7 mouse cellular contexts compared by ENCODE assay signal in the genomic region with DNA sequence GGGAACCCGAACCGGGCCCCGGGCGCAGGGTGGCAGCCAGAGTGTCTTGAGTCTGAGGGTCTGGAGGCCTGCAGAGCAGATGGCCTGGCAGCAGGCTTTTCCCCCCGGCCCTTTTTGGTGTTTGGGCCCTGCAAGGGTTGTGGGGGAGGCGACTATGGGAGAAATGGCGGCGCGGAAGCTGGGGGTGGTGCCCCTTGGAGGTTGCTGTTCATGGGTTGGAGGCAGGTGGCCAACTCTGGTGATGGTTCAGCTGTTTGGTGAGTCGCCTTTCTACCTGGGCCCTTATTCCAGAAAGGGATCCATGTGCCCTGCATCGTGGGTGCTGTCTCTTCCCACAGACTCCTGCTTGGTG. TPM values are rescaled to one million over a fixed set of nuclear protein-coding genes. Genes with fewer than 3 reads are reported as not detected.
A peak's percentile ranks its signal among the peaks of the same experiment; 100 is the strongest.
DNase-seq lines count a peak whose midpoint lies in the region; ATAC-seq and TF ChIP-seq lines count a peak whose summit lies in the region.

No protein-coding gene starts in this region.

- ATAC-seq in kidney, embryonic 15.5 days (replicated peaks; ENCODE audit: low FRiP score): no peak; the same call in 1 of the 2 replicates
- peak; percentile 41; the same call in 1 of the 2 replicates for ATAC-seq in lung, embryonic 15.5 days (ENCODE audit: borderline replicate concordance, extremely low read depth, low FRiP score, low TSS enrichment)

- H3K4me2 ChIP-seq in kidney, embryonic 15.5 days: peak overlapping the region; percentile 57
- H3K4me2 ChIP-seq in lung, embryonic 15.5 days: peak overlapping the region; percentile 56

- peak overlapping the region; percentile 45 for H3K27ac ChIP-seq in heart, adult 2 months
- H3K27ac ChIP-seq in kidney, embryonic 15.5 days: peak overlapping the region; percentile 81
- H3K27ac ChIP-seq in lung, embryonic 15.5 days: peak overlapping the region; percentile 69

- H3K9ac ChIP-seq in heart, adult 2 months (ENCODE audit: low read depth, low read length): peak overlapping the region; percentile 79
- H3K9ac ChIP-seq in kidney, embryonic 15.5 days: peak overlapping the region; percentile 68
- peak overlapping the region; percentile 73 for H3K9ac ChIP-seq in lung, embryonic 15.5 days

- WGBS in heart, adult 2 months: 18% methylated on average over 11 of the region's 11 CpGs
- 22% methylated on average over 9 of the region's 11 CpGs for WGBS in kidney, embryonic 15.5 days
- 18% methylated on average over 11 of the region's 11 CpGs for WGBS in lung, embryonic 15.5 days

- no peaks in the 10 kb centered on the region for H3K79me2 ChIP-seq in heart, adult 2 months (replicated peaks; ENCODE audit: control insufficient read depth, insufficient read depth, low read length)

- TF ChIP-seq CTCF in E14TG2a.4 (conservative IDR thresholded peaks at IDR 0.05; ENCODE audit: low read length): no peak
- no peak for TF ChIP-seq CTCF in heart, adult 2 months (IDR thresholded peaks at IDR 0.05)

- peak overlapping the region; percentile 89 for H3K4me3 ChIP-seq in E14TG2a.4 (replicated peaks; ENCODE audit: low read length)
- H3K4me3 ChIP-seq in heart, adult 2 months: peak overlapping the region; percentile 67
- peak overlapping the region; percentile 67 for H3K4me3 ChIP-seq in kidney, embryonic 15.5 days (replicated peaks)
- H3K4me3 ChIP-seq in lung, embryonic 15.5 days: peak overlapping the region; percentile 66

- H3K36me3 ChIP-seq in E14TG2a.4 (ENCODE audit: insufficient read depth, low read length): peaks cover 34% of the 10 kb centered on the region
- H3K36me3 ChIP-seq in heart, adult 2 months (ENCODE audit: control insufficient read depth, insufficient read depth, low read length): no peaks in the 10 kb centered on the region
- H3K36me3 ChIP-seq in kidney, embryonic 15.5 days: peaks cover 30% of the 10 kb centered on the region
- peaks cover 13% of the 10 kb centered on the region for H3K36me3 ChIP-seq in lung, embryonic 15.5 days

- H3K4me1 ChIP-seq in E14TG2a.4 (replicated peaks; ENCODE audit: low read depth, low read length): 0 out of 2 replicates have a peak, but pooled peaks cover 7% of the 10 kb centered on the region
- H3K4me1 ChIP-seq in heart, adult 2 months (ENCODE audit: control insufficient read depth, insufficient read depth, low read length): no peaks in the 10 kb centered on the region
- no peaks in the 10 kb centered on the region for H3K4me1 ChIP-seq in kidney, embryonic 15.5 days
- H3K4me1 ChIP-seq in lung, embryonic 15.5 days: no peaks in the 10 kb centered on the region

- DNase-seq in CD4-positive helper T cell, adult 2 months (ENCODE audit: low read depth, low spot score): peak; percentile 41
- peak; percentile 68 for DNase-seq in cerebellum, postnatal 10 days
- peak in 1 of 2 experiments; percentile 34 for DNase-seq in heart, adult 2 months
- peak; percentile 20 for DNase-seq in right cerebral cortex, adult 18-20 months

- H3K9me3 ChIP-seq in E14TG2a.4 (ENCODE audit: low read length): no peaks in the 10 kb centered on the region
- no peaks in the 10 kb centered on the region for H3K9me3 ChIP-seq in kidney, embryonic 15.5 days (replicated peaks)
- no peaks in the 10 kb centered on the region for H3K9me3 ChIP-seq in lung, embryonic 15.5 days

- no peak for TF ChIP-seq POLR2A in heart, adult 2 months (IDR thresholded peaks at IDR 0.05; ENCODE audit: insufficient read depth, low read depth, low read length)

- TF ChIP-seq EP300 in heart, adult 2 months (IDR thresholded peaks at IDR 0.05; ENCODE audit: insufficient read depth, low read depth, low read length): no peak

- H3K27me3 ChIP-seq in E14TG2a.4 (ENCODE audit: insufficient read depth, low read length): no peaks in the 10 kb centered on the region
- H3K27me3 ChIP-seq in heart, adult 2 months (ENCODE audit: control insufficient read depth, insufficient read depth, low read length): no peaks in the 10 kb centered on the region
- H3K27me3 ChIP-seq in kidney, embryonic 15.5 days: no peaks in the 10 kb centered on the region; the same call in 1 of the 2 replicates
- H3K27me3 ChIP-seq in lung, embryonic 15.5 days: no peaks in the 10 kb centered on the region

- intact Hi-C loops in heart, adult 2 months (cut with DNase I): loop anchor here (5.0 kb wide), 1 partner anchor 144 kb away; a partner anchor contains a TSS

RNA-seq across cellular contexts. Expression of a gene that starts 47.4 kb away (rescaled TPM):
- 1 to 10 TPM; 1.2 to 3.5 TPM for total RNA-seq in heart, adult 2 months (2021)
- 1.9 and 2.1 TPM in 2 replicates for polyA plus RNA-seq in heart, adult 2 months (2012; rRNA removed)
- polyA plus RNA-seq in kidney, embryonic 15.5 days (2015; fragmentation: Nextera tagmentation; extraction: Ambion mirVana): 24.9 and 27.6 TPM in 2 replicates
- polyA plus RNA-seq in lung, embryonic 15.5 days (2015; fragmentation: Nextera tagmentation; extraction: Ambion mirVana): 21.8 and 26.1 TPM in 2 replicates
